Mouse (Mus musculus): ENCODE results near the gene Gm49396. TPM values are rescaled to one million over a fixed set of nuclear protein-coding genes. Genes with fewer than 3 reads are reported as not detected.

The Gm49396 gene
- total and polyA plus RNA-seq, 2 experiments from 2014 or later: 3.7 to 6.4 TPM

DNA sequence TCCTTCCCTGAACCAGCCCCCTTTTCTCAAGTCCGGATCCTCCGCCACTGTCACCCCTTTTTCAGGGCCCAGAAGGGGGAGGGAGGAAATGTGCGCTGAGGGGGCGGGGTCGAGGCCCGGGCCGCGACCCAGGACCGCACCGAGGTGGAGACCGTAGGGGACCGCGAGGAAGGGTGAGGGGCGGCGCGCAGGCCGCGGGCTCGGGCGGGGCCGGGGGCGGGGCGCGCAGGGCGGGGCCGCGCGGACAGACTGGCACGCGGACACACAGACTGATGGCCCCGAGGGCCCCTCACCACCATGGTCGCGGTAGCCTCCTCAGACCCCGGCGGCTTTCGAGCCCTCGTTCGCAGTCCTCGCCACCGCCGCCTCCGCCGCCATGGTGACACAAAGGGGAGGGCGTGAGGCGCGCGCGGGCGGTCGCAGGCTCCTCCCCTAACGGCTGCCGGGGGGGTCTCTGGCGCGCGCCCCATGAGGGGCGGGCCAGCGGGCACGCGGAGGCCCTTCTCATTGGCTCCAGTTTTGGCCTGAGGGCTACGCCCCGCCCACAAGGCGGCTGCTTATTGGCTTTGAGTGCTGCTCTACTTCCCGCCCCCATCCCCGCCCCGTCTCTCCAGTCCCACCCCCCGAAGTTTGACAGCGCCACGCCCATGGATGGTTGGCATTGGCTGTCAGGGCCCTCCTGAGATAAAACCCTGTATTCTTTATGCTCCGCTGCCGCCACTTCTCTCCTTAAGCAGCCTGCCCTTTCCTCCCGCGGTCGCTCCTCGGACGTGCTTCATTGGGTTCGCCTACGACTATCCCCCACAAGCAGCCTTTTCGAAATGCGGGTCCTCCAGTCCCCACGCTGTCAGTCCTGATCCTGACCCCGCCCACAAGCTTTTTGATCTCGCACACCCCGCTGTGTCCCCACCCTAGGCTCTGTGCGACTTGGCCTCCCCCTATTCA is 28.2 kb upstream of the Gm49396 start, which contains the start of gene Arhgap33:
Gene Arhgap33, minus strand, starts transcription at position 428 of the 945 bp plus-strand sequence.
- ATAC-seq (peak; percentile 93), DNase-seq (ENCODE audit: low spot score) (peak; percentile 99)
- Histone ChIP-seq H3K4me1 (ENCODE audit: insufficient read depth, low read length) (peaks cover 22% of the 10 kb centered on the region), H3K27me3 (ENCODE audit: insufficient read depth, low read length) (no peaks in the 10 kb centered on the region), H3K4me2 (ENCODE audit: low read depth, low read length) (peak within 1 kb of the TSS; percentile 75), H3K9me3 (ENCODE audit: low read length) (no peaks in the 10 kb centered on the region), H3K4me3 (ENCODE audit: low read length) (peak within 1 kb of the TSS; percentile 83), H3K9ac (replicated peaks; ENCODE audit: low read length) (peak within 1 kb of the TSS; percentile 84), H3K36me3 (ENCODE audit: insufficient read depth, low read length) (peaks cover 18% of the 10 kb centered on the region), H3K27ac (peak within 1 kb of the TSS; percentile 94)
- no peak for TF ChIP-seq CTCF (IDR thresholded peaks at IDR 0.05; ENCODE audit: low read depth)
- WGBS: 0% methylated on average over 41 of the region's 84 CpGs

- Histone ChIP-seq H3K9ac (replicated peaks; ENCODE audit: low read length) (no peak overlapping the region), H3K27me3 (ENCODE audit: insufficient read depth, low read length) (no peaks in the 10 kb centered on the region), H3K27ac (no peak overlapping the region), H3K36me3 (ENCODE audit: insufficient read depth, low read length) (peaks cover 4% of the 10 kb centered on the region), H3K9me3 (ENCODE audit: low read length) (no peaks in the 10 kb centered on the region), H3K4me3 (ENCODE audit: low read length) (no peak overlapping the region), H3K4me1 (ENCODE audit: insufficient read depth, low read length) (no peaks in the 10 kb centered on the region; the same call in 1 of the 2 replicates), H3K4me2 (ENCODE audit: low read depth, low read length) (no peak overlapping the region)
- 96% methylated on average over 7 of the region's 7 CpGs for WGBS
- ATAC-seq (0 out of 2 replicates have a peak, but pooled peaks have one; percentile 30), DNase-seq (ENCODE audit: low spot score) (no peak)
- no peak for TF ChIP-seq CTCF (IDR thresholded peaks at IDR 0.05; ENCODE audit: low read depth)
These were observed 22.6 kb upstream of the Gm49396 start for GRCm38 (mm10) chr7:30540572-30540971.

GRCm38 (mm10) chr7:30544327-30544726 is 18.8 kb upstream of the Gm49396 start:
- no peak overlapping the region for H3K4me3 ChIP-seq (ENCODE audit: low read length)
- no peaks in the 10 kb centered on the region for H3K9me3 ChIP-seq (ENCODE audit: low read length)
- no peak for TF ChIP-seq CTCF (IDR thresholded peaks at IDR 0.05; ENCODE audit: low read depth)
- peaks cover 16% of the 10 kb centered on the region for H3K36me3 ChIP-seq (ENCODE audit: insufficient read depth, low read length)
- no peak overlapping the region for H3K4me2 ChIP-seq (ENCODE audit: low read depth, low read length)
- ATAC-seq: no peak
- no peak overlapping the region for H3K9ac ChIP-seq (replicated peaks; ENCODE audit: low read length)
- no peak for DNase-seq (ENCODE audit: low spot score)
- H3K4me1 ChIP-seq (ENCODE audit: insufficient read depth, low read length): no peaks in the 10 kb centered on the region
- H3K27ac ChIP-seq: no peak overlapping the region
- H3K27me3 ChIP-seq (ENCODE audit: insufficient read depth, low read length): no peaks in the 10 kb centered on the region
- 90% methylated on average over 2 of the region's 2 CpGs for WGBS

DNA sequence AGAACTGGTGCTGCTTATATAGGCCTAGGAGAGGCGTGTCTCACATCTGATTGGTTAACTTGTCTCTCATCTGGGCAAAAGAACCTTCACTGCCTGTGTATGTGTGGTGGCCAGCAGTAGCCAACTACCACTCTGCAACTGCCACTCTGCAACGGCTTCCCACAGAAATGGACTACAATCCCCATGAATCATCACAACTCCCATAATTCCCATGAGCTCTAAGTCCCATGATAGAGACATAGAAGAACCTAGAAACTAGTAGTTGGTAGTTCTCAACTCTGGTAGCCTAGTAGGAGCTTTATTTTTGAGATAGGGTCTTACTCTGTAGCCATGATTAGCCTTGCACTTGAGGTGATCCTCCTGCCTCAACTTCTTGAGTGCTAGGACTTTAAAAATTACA is 13.3 kb upstream of the Gm49396 start:
- Histone ChIP-seq H3K4me1 (ENCODE audit: insufficient read depth, low read length) (peaks cover 13% of the 10 kb centered on the region; the same call in 1 of the 2 replicates), H3K9me3 (ENCODE audit: low read length) (no peaks in the 10 kb centered on the region), H3K4me2 (ENCODE audit: low read depth, low read length) (no peak overlapping the region), H3K27ac (no peak overlapping the region), H3K4me3 (ENCODE audit: low read length) (no peak overlapping the region), H3K36me3 (ENCODE audit: insufficient read depth, low read length) (peaks cover 13% of the 10 kb centered on the region; the same call in 1 of the 2 replicates), H3K27me3 (ENCODE audit: insufficient read depth, low read length) (no peaks in the 10 kb centered on the region), H3K9ac (replicated peaks; ENCODE audit: low read length) (no peak overlapping the region)
- no peak for DNase-seq (ENCODE audit: low spot score)
- no peak for ATAC-seq
- no peak for TF ChIP-seq CTCF (IDR thresholded peaks at IDR 0.05; ENCODE audit: low read depth)
- 94% methylated on average over 1 of the region's 2 CpGs for WGBS

GRCm38 (mm10) chr7:30550603-30551002 is 12.5 kb upstream of the Gm49396 start:
- no peaks in the 10 kb centered on the region for H3K27me3 ChIP-seq (ENCODE audit: insufficient read depth, low read length)
- no peak overlapping the region for H3K4me2 ChIP-seq (ENCODE audit: low read depth, low read length)
- H3K4me1 ChIP-seq (ENCODE audit: insufficient read depth, low read length): peaks cover 13% of the 10 kb centered on the region; the same call in 1 of the 2 replicates
- no peak for TF ChIP-seq CTCF (IDR thresholded peaks at IDR 0.05; ENCODE audit: low read depth)
- H3K9ac ChIP-seq (replicated peaks; ENCODE audit: low read length): no peak overlapping the region
- no peak overlapping the region for H3K4me3 ChIP-seq (ENCODE audit: low read length)
- no peak overlapping the region for H3K27ac ChIP-seq
- DNase-seq (ENCODE audit: low spot score) (no peak), ATAC-seq (no peak)
- H3K36me3 ChIP-seq (ENCODE audit: insufficient read depth, low read length): peaks cover 20% of the 10 kb centered on the region
- H3K9me3 ChIP-seq (ENCODE audit: low read length): no peaks in the 10 kb centered on the region
- WGBS: 95% methylated on average over 1 of the region's 1 CpGs

- TF ChIP-seq CTCF (IDR thresholded peaks at IDR 0.05; ENCODE audit: low read depth): peak; percentile 63
- Histone ChIP-seq H3K4me2 (ENCODE audit: low read depth, low read length) (peak overlapping the region; percentile 97), H3K9ac (replicated peaks; ENCODE audit: low read length) (peak overlapping the region; percentile 63), H3K4me3 (ENCODE audit: low read length) (peak overlapping the region; percentile 65), H3K9me3 (ENCODE audit: low read length) (no peaks in the 10 kb centered on the region), H3K36me3 (ENCODE audit: insufficient read depth, low read length) (peaks cover 21% of the 10 kb centered on the region), H3K4me1 (ENCODE audit: insufficient read depth, low read length) (peaks cover 13% of the 10 kb centered on the region; the same call in 1 of the 2 replicates), H3K27me3 (ENCODE audit: insufficient read depth, low read length) (no peaks in the 10 kb centered on the region), H3K27ac (peak overlapping the region; percentile 96)
- 1% methylated on average over 10 of the region's 10 CpGs for WGBS
- peak; percentile 83 for DNase-seq (ENCODE audit: low spot score)
- peak; percentile 68 for ATAC-seq
These were observed 11.6 kb upstream of the Gm49396 start for GRCm38 (mm10) chr7:30551445-30552101.

Data from hindbrain, postnatal 0 days (tissue).